Mouse (Mus musculus) left cerebral cortex, postnatal 25 days (tissue): ENCODE data around the gene Kansl1. TPM values are rescaled to one million over a fixed set of nuclear protein-coding genes. Genes with fewer than 3 reads are reported as not detected.
"Not testable (repeated sequence)": the region's sequence is repeated elsewhere in the genome, so short reads cannot be mapped to it uniquely, and the experiment has no call there.

Experiments
- DNase-seq, 2 experiments: peaks; one replicate each; pipeline ENCODE4 v3.0.0; 2022; ENCODE audit warnings: low spot score in 2 of 2, mixed read lengths in 1 of 2
- intact Hi-C: fragments of 180-260 bp; cut with DNase I; formaldehyde crosslinking; loops from one replicate; pipeline ENCODE4 v1.15.1; 2025
- total RNA-seq, 2 experiments: library from RNA; stranded (reverse); gene quantifications; 2 replicates each; pipeline ENCODE4 v1.2.3; 2021

Kansl1 gene
- 10 to 100 TPM; 71.0 to 75.6 TPM for total RNA-seq

- peak in 1 of 2 experiments; percentile 8 for DNase-seq
- intact Hi-C loops: no loop called here
Measured at GRCm38 (mm10) chr11:104468751-104469268, at the start of gene Kansl1. TSS of gene Kansl1 (minus strand) at chr11:104468861.

- DNase-seq: no peak
- intact Hi-C loops: no loop called here
Measured at GRCm38 (mm10) chr11:104512436-104512835, 43.8 kb upstream of the Kansl1 start.

- DNase-seq: peak in 1 of 2 experiments; percentile 37
- intact Hi-C loops: no loop called here
Measured at GRCm38 (mm10) chr11:104510606-104511005, 41.9 kb upstream of the Kansl1 start.

GRCm38 (mm10) chr11:104508455-104508854 is 39.8 kb upstream of the Kansl1 start:
- intact Hi-C loops: loop anchor here (5.0 kb wide), 1 partner anchor 191 kb away; no protein-coding TSS in a partner anchor

GRCm38 (mm10) chr11:104488292-104488691 is 19.6 kb upstream of the Kansl1 start:
- DNase-seq: no peak
- intact Hi-C loops: no loop called here

More at GRCm38 (mm10) chr11:104508455-104508854, 39.8 kb upstream of the Kansl1 start:
- DNase-seq: no peak

GRCm38 (mm10) chr11:104481971-104482370 is 13.3 kb upstream of the Kansl1 start:
- intact Hi-C loops: no loop called here
- no peak for DNase-seq

- intact Hi-C loops: no loop called here
- DNase-seq: no peak
Measured at GRCm38 (mm10) chr11:104479505-104479904, 10.8 kb upstream of the Kansl1 start.

GRCm38 (mm10) chr11:104469371-104469835 is 742 bp upstream of the Kansl1 start:
- intact Hi-C loops: no loop called here
- peak; percentile 91 to 94 for DNase-seq

- intact Hi-C loops: no loop called here
- DNase-seq: no peak
Measured at GRCm38 (mm10) chr11:104467698-104468097, 963 bp downstream of the Kansl1 start.

GRCm38 (mm10) chr11:104461551-104461950 is 7.1 kb downstream of the Kansl1 start:
- peak; percentile 51 to 72 for DNase-seq
- intact Hi-C loops: loop anchor here (2.0 kb wide), 1 partner anchor 147 kb away; no protein-coding TSS in a partner anchor

- intact Hi-C loops: loop anchor here (2.0 kb wide), 1 partner anchor 145 kb away; no protein-coding TSS in a partner anchor
- no peak for DNase-seq
Measured at GRCm38 (mm10) chr11:104459671-104460070, 9.0 kb downstream of the Kansl1 start.

GRCm38 (mm10) chr11:104458507-104458906 is 10.2 kb downstream of the Kansl1 start:
- intact Hi-C loops: no loop called here
- DNase-seq: no peak

- intact Hi-C loops: no loop called here
Measured at GRCm38 (mm10) chr11:104452709-104453108, 16.0 kb downstream of the Kansl1 start.

GRCm38 (mm10) chr11:104451239-104451638 is 17.4 kb downstream of the Kansl1 start:
- DNase-seq: no peak
- intact Hi-C loops: no loop called here

More at GRCm38 (mm10) chr11:104452709-104453108, 16.0 kb downstream of the Kansl1 start:
- no peak for DNase-seq

GRCm38 (mm10) chr11:104448499-104448898 is 20.2 kb downstream of the Kansl1 start:
- intact Hi-C loops, DNase-seq: not testable (repeated sequence)

GRCm38 (mm10) chr11:104445538-104445937 is 23.1 kb downstream of the Kansl1 start:
- DNase-seq: no peak
- intact Hi-C loops: no loop called here

- intact Hi-C loops: no loop called here
- no peak for DNase-seq
Measured at GRCm38 (mm10) chr11:104445044-104445443, 23.6 kb downstream of the Kansl1 start.

- DNase-seq: no peak
- intact Hi-C loops: loop anchor here (2.0 to 5.0 kb wide), 2 partner anchors 97 to 211 kb away; partner anchors contain the start of gene Mapt
Measured at GRCm38 (mm10) chr11:104443359-104443758, 25.3 kb downstream of the Kansl1 start.

- peak; percentile 87 to 90 for DNase-seq
- intact Hi-C loops: loop anchor here (2.0 to 5.0 kb wide), 2 partner anchors 96 to 210 kb away; partner anchors contain the start of gene Mapt
Measured at GRCm38 (mm10) chr11:104442333-104443136, 26.1 kb downstream of the Kansl1 start.
